Mouse (Mus musculus) hindbrain, embryonic 11.5 days (tissue): ENCODE data around the gene Tmem262. TPM values are rescaled to one million over a fixed set of nuclear protein-coding genes. Genes with fewer than 3 reads are reported as not detected.

ENCODE experiments used
- ATAC-seq: fragments of 200-750 bp; cut with Nextera tagmentation; 2 replicates; pipeline ENCODE4 v1.8.0; 2017; ENCODE audit warnings: mild to moderate bottlenecking, moderate TSS enrichment, moderate library complexity; ENCODE audit not compliant: low FRiP score
- DNase-seq: peaks from one replicate; pipeline ENCODE4 v3.0.0-alpha.2; 2015; ENCODE audit warnings: low spot score
- H3K27ac ChIP-seq: fragments of 300-500 bp; sonication (generic); 2 replicates; pipeline ENCODE4 v1.5.1; 2014; ENCODE audit warnings: mild to moderate bottlenecking, low read depth, low read length
- H3K27me3 ChIP-seq: fragments of 300-500 bp; sonication (generic); 2 replicates; pipeline ENCODE4 v1.6.1; 2014; ENCODE audit warnings: mild to moderate bottlenecking, low read length, moderate library complexity, mixed read lengths; ENCODE audit not compliant: control insufficient read depth, insufficient read depth
- H3K36me3 ChIP-seq: fragments of 300-500 bp; sonication (generic); 2 replicates; pipeline ENCODE4 v1.6.1; 2014; ENCODE audit warnings: mild to moderate bottlenecking, low read length, moderate library complexity, mixed read lengths; ENCODE audit not compliant: control insufficient read depth, insufficient read depth
- H3K4me1 ChIP-seq: fragments of 300-500 bp; sonication (generic); replicated peaks from 2 replicates; pipeline ENCODE4 v1.6.1; 2014; ENCODE audit warnings: low read length, mixed read lengths; ENCODE audit not compliant: control insufficient read depth, insufficient read depth
- H3K4me2 ChIP-seq: fragments of 300-500 bp; sonication (generic); replicated peaks from 2 replicates; pipeline ENCODE4 v1.6.1; 2014; ENCODE audit warnings: mild to moderate bottlenecking, low read depth, low read length
- H3K4me3 ChIP-seq: fragments of 300-500 bp; sonication (generic); 2 replicates; pipeline ENCODE4 v1.5.1; 2014; ENCODE audit warnings: low read depth, low read length
- H3K9ac ChIP-seq: fragments of 300-500 bp; sonication (generic); 2 replicates; pipeline ENCODE4 v1.6.1; 2014; ENCODE audit warnings: low read depth, low read length
- H3K9me3 ChIP-seq: fragments of 300-500 bp; sonication (generic); 2 replicates; pipeline ENCODE4 v1.6.1; 2016; ENCODE audit warnings: low read length; ENCODE audit not compliant: control insufficient read depth
- WGBS: fragments of 180-500 bp; shearing (Covaris S2); extraction: QIAGEN DNeasy Blood & Tissue Kit; methylation state at CpG from one replicate; pipeline ENCODE4 v1.1.7; 2014; 5-methylcytosine and 5-hydroxymethylcytosine counted together
- polyA plus RNA-seq: library from polyadenylated mRNA; unstranded; fragments of >200 nt; fragmentation: Nextera tagmentation; extraction: Ambion mirVana; gene quantifications from 2 replicates; pipeline ENCODE4 v1.2.1, GENCODE M21; 2014

The Tmem262 gene
- polyA plus RNA-seq, 1 experiment from 2014 or later: not detected

DNA sequence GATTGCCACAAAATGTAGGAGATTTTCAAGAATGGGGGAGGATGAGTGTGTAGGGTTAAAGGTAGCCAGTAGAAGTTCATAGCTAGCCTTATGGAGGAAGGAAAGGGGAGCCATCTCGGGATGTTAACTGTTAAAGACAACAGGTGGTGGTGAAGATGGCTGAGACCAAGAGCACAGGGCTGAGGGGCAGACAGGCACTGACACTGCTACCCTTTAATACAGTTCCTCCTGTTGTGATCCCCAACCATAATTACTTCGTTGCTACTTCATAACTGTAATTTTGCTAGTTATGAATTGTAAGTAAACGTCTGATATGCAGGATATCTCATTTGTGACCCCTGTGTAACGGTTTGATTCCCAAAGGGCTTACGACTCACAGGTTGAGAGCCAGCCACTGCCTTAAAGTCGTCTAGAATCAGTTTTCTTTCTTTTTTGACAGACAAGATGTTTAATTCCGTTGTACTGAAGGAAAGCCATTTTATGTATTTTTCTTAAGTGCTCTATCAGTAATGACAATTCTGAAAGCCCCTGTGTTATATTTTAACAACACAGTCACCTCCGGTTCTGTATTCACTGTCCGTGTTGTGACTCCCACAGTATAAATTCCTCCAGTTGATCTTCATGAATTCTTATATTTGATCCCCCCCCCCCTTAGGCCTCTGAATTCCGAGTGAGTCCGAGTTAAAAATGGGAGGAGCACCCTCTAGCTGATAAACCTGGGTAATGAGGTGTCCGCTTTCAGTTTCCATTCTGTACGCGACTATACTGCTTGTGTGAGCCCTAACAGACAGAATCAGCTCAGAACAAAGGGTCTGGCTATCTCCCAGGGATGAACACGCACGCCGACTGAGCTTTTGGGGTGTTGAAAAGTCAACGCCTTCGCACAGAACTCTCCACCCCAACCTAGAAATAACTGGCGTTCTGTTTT, 34.2 kb upstream of the Tmem262 start:
- Histone ChIP-seq H3K4me3 (peak overlapping the region; percentile 93), H3K9me3 (no peaks in the 10 kb centered on the region), H3K4me2 (peak overlapping the region; percentile 96), H3K9ac (peak overlapping the region; percentile 91), H3K27ac (peak overlapping the region; percentile 97), H3K36me3 (peaks cover 13% of the 10 kb centered on the region; the same call in 1 of the 2 replicates), H3K27me3 (no peaks in the 10 kb centered on the region), H3K4me1 (peaks cover 8% of the 10 kb centered on the region)
- 24% methylated on average over 20 of the region's 20 CpGs for WGBS
- peak; percentile 46 for ATAC-seq
- DNase-seq: no peak

DNA sequence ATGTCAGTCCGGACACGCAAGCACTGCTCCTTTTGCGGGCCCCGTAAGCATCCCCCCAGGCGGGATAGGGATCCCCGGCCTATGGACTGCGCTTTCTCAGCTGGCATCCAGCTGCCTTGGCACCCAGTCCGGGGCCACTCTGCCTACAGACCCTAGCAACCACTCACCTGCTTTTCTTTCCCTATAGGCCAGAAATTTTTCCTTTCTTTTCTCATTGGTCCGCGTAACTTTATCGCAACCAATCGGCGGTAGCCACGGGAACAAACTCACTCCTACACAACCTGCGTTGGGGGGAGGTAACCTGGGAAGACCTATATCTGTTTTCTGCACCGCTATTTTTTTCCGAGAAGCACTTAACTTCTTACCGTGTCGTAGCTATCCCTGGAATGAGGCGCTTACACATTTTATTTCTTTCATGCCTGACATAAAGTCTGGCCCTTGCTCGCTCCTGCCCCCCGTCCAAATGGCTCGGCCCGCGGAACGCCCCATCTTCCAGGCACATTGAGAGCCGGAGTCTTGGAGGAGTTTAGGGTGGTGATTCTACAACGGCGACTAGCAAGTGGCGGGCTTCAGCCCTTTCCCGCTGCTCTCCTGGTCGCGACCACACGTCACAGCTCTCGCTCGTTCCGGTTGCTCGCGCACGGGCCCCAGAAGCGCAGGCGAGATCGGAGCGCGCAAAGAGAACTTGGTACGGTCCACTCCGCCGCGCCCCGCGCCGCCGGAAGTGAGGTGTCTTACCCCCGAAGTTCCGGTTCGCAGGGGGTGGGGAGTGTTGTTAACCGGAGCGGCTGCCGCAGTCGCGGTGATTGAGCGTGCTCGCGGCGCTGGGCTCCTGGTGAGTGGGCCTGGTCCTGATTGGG, 33.3 kb upstream of the Tmem262 start, which contains the start of gene Syvn1:
TSS of gene Syvn1 (plus strand) at position 283 of the 860 bp plus-strand sequence.
- H3K36me3 ChIP-seq: peaks cover 22% of the 10 kb centered on the region
- H3K4me2 ChIP-seq: peak within 1 kb of the TSS; percentile 96

DNA sequence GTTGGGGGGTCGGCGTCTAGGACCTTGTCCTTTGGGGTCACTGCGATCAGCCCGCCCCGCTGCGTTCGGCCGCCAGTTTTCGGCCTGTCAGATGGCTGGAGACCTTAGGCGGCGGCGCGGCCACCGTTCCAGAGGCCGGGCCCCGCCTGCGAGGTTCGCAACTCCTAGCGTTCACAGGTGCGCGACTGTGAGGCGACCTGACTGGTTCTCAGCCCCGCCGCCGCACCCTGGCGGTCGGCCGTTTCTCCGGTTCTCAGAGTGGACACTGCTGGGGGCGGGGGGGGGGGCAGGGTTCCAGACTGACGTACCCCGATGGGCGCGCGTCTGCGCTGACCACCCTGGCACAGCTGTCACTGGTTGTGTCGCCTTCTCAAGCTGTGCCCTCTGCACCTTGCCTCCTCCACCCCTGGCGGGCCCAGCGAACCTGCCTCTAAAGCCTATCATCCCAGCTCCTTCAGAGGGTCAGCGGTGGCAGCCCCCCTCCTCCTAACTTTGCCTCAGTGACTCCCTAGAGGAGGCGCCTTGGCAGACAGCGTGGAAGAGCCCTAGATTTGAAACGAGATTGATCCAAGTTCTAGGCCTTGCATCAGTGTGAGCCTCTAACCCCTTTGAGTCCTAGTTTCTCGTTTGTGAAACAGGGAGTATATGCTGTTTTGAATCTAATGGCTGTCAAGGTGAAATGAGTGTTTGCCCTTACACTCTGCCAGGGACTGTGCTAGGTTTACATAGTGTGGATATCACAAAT, 32.5 kb upstream of the Tmem262 start:
- peaks cover 8% of the 10 kb centered on the region for H3K4me1 ChIP-seq
- peaks cover 28% of the 10 kb centered on the region for H3K36me3 ChIP-seq
- peak overlapping the region; percentile 91 for H3K9ac ChIP-seq
- ATAC-seq (peak; percentile 31), DNase-seq (no peak)
- no peaks in the 10 kb centered on the region for H3K9me3 ChIP-seq
- no peaks in the 10 kb centered on the region for H3K27me3 ChIP-seq
- H3K4me2 ChIP-seq: peak overlapping the region; percentile 96
- peak overlapping the region; percentile 93 for H3K4me3 ChIP-seq
- 2% methylated on average over 44 of the region's 44 CpGs for WGBS
- peak overlapping the region; percentile 97 for H3K27ac ChIP-seq

More for the DNA sequence above, 33.3 kb upstream of the Tmem262 start, which contains the start of gene Syvn1:
- Histone ChIP-seq H3K9me3 (no peaks in the 10 kb centered on the region), H3K27me3 (no peaks in the 10 kb centered on the region), H3K4me3 (peak within 1 kb of the TSS; percentile 93), H3K27ac (peak within 1 kb of the TSS; percentile 97), H3K4me1 (peaks cover 8% of the 10 kb centered on the region), H3K9ac (peak within 1 kb of the TSS; percentile 91)
- peak; percentile 94 for DNase-seq
- WGBS: under 1% methylated on average over 64 of the region's 65 CpGs
- peak; percentile 92 for ATAC-seq

DNA sequence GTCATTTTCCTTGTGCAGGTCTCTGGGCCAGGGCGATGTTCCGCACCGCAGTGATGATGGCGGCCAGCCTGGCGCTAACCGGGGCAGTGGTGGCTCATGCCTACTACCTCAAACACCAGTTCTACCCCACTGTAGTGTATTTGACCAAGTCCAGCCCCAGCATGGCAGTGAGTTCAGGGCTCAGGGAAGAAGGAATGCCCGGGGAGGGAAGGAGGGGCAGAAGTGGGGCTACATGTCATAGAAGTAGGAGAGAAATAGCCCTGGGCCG, 32.0 kb upstream of the Tmem262 start:
- WGBS: 89% methylated on average over 8 of the region's 8 CpGs
- Histone ChIP-seq H3K9ac (peak overlapping the region; percentile 91), H3K4me1 (peaks cover 8% of the 10 kb centered on the region), H3K27ac (no peak overlapping the region), H3K36me3 (peaks cover 33% of the 10 kb centered on the region), H3K4me2 (peak overlapping the region; percentile 96), H3K4me3 (peak overlapping the region; percentile 93), H3K9me3 (no peaks in the 10 kb centered on the region), H3K27me3 (no peaks in the 10 kb centered on the region)
- no peak for DNase-seq
- ATAC-seq: no peak

DNA sequence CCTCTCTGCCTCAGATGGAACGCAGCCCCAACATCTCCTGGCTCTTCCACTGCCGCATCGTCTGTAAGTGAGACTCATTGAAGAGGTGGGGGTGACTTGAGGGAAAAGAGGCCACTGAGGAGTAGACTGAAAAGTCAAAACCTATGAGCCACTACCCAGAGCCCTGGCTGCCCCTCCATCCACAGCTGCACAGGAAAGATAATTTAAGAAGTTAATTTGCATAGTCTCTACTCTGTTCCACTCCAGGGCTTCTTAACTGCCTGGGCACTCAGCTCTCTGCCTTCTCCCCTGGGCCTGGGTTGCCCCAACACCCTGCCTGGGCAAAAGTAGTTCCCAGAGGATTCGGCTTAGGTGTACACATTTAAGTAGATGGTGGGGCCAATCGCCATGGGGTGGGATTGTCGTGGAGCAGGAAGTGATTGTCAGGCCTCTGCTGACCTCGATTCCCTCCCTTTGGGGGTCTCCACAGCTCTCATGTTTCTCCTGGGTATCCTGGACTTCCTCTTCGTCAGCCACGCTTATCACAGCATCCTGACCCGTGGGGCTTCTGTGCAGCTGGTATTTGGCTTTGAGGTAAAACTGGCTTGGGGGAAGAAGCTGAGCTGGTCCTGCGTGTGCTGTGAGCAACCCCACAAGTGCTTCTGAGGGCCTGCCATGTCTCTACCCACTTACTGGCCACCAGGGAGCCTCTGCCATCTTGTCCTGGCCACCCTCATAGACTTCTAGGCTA, 31.0 kb upstream of the Tmem262 start:
- H3K4me1 ChIP-seq: peaks cover 8% of the 10 kb centered on the region
- no peak overlapping the region for H3K4me3 ChIP-seq
- H3K9ac ChIP-seq: no peak overlapping the region
- no peaks in the 10 kb centered on the region for H3K9me3 ChIP-seq
- DNase-seq: no peak
- no peak overlapping the region for H3K4me2 ChIP-seq
- 90% methylated on average over 11 of the region's 11 CpGs for WGBS
- no peak overlapping the region for H3K27ac ChIP-seq
- peaks cover 39% of the 10 kb centered on the region for H3K36me3 ChIP-seq
- ATAC-seq: no peak
- no peaks in the 10 kb centered on the region for H3K27me3 ChIP-seq

DNA sequence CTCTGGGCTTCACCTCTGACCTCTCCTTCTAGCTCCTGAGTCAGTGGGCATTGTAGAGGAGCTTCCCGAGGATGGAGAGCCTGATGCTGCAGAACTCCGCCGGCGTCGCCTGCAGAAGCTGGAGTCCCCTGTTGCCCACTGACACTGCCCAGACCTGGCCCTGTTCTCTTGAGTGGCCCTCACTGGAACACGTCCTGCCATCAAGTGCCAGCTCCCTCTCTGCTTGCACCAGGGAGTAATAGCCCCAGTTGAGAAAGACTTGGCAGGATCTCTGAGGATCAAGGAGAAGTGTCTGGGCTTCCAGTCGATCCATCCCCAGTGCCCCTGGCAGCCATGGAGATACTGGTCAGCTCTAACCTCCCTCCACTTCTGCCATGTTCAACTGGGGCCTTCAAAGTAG, 27.3 kb upstream of the Tmem262 start:
- H3K4me3 ChIP-seq: no peak overlapping the region
- ATAC-seq (no peak), DNase-seq (no peak)
- peaks cover 8% of the 10 kb centered on the region for H3K4me1 ChIP-seq
- no peaks in the 10 kb centered on the region for H3K27me3 ChIP-seq
- H3K36me3 ChIP-seq: peaks cover 39% of the 10 kb centered on the region
- no peak overlapping the region for H3K4me2 ChIP-seq
- H3K9me3 ChIP-seq: no peaks in the 10 kb centered on the region
- no peak overlapping the region for H3K9ac ChIP-seq
- WGBS: 91% methylated on average over 7 of the region's 7 CpGs
- no peak overlapping the region for H3K27ac ChIP-seq

DNA sequence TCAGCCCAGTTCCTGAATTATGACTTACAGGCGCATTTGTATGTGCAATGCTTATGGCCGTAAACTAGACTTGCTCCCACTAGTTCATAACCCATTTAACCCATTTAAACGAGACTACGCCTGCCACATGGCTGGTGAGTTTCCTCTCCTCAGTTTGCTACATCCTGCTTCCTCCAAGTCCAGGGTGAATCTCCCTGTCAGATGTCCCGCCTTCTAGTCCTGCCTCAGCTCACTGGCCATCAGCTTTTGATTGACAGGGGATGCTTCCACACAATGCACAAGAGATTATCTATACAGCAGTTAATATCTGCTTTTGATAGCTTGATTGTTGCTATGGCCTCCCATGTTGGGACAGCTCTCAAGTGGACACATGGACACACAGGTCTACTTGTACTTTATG, 25.5 kb upstream of the Tmem262 start:
- DNase-seq: no peak
- no peak overlapping the region for H3K4me3 ChIP-seq
- 89% methylated on average over 5 of the region's 5 CpGs for WGBS
- H3K4me1 ChIP-seq: peaks cover 6% of the 10 kb centered on the region; the same call in 1 of the 2 replicates
- ATAC-seq: no peak
- no peaks in the 10 kb centered on the region for H3K27me3 ChIP-seq
- no peak overlapping the region for H3K9ac ChIP-seq
- H3K27ac ChIP-seq: no peak overlapping the region
- H3K9me3 ChIP-seq: no peaks in the 10 kb centered on the region
- no peak overlapping the region for H3K4me2 ChIP-seq
- H3K36me3 ChIP-seq: peaks cover 34% of the 10 kb centered on the region

DNA sequence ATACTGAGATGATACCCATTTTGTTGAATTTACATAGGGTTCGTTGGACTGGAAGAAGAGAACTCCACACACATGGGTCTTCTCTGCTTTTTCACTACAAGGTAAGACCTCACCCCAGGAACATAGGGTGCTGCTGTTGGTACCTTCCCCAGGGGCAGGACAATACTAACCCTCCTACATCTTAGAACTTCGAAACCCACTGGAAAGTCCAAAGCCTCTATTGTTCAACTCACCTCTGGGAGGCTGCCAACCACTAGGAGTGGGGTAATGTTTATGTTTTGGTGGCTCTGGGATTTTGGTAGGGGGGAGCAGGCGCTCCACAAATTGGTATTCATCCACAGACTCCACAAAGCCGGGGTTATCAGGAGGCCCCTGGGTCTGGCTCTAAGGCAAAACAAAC, 23.1 kb upstream of the Tmem262 start:
- H3K9ac ChIP-seq: peak overlapping the region; percentile 91
- H3K27ac ChIP-seq: no peak overlapping the region
- peak overlapping the region; percentile 88 for H3K4me3 ChIP-seq
- peak overlapping the region; percentile 52 for H3K4me2 ChIP-seq
- ATAC-seq (no peak), DNase-seq (no peak)
- H3K9me3 ChIP-seq: no peaks in the 10 kb centered on the region
- peaks cover 6% of the 10 kb centered on the region; the same call in 1 of the 2 replicates for H3K4me1 ChIP-seq
- H3K27me3 ChIP-seq: no peaks in the 10 kb centered on the region
- WGBS: 69% methylated on average over 4 of the region's 4 CpGs
- H3K36me3 ChIP-seq: peaks cover 19% of the 10 kb centered on the region
